Mouse (Mus musculus) embryonic stem cell, embryonic (primary cell): ENCODE data around the gene Pld3.

Experiments
- CTCF ChIA-PET, 4 experiments: fragments of 300-600 bp in 2 of 4; fragments of 350-600 bp in 2 of 4; sonication (Branson Sonifier 250); formaldehyde crosslinking; loops; one replicate each; lab custom pipeline; 2022; ENCODE audit warnings: inconsistent platforms in 2 of 4; lab: Charles Lee
- POLR2A ChIA-PET, 4 experiments: fragments of 300-600 bp in 2 of 4; fragments of 350-600 bp in 2 of 4; sonication (Branson Sonifier 250); formaldehyde crosslinking; loops; one replicate each; lab custom pipeline; 2022; ENCODE audit warnings: antibody characterized with exemption in 4 of 4, inconsistent platforms in 1 of 4; lab: Charles Lee

Gene Pld3

DNA sequence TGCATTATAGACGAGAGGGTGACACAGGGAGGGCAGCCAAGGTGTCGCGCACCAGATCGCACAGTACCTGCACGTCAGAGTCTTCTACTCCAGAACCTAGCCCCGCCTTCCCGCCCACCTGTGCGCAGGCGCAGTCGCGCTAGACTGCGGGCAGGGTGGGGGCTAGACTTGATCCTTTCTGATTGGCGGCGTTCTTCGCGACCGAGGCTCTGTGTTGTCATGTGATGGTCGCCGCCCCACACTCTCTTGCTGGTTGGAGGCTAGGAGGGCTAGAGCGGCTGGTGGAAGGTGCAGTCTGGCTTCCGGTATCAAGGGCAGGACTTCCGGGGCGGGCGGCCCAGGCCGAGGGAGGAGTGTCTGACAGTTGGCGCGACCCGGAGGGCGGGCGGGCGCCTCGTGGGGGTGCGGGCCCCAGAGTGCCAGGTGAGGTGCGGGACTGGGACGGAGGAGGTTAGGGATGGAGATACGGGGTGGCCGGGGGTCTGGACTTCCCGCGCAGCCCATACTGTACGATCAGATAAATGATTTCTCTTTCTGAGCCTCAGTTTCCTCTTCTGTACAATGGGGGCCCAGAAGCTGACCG is at the start of gene Pld3, which contains the start of gene 2310022A10Rik:
Pld3 (minus strand) TSS at position 288 of the 583 bp plus-strand sequence.
2310022A10Rik (plus strand) TSS at position 303 of the 583 bp plus-strand sequence.
- POLR2A ChIA-PET = interaction anchor here in 3 of 4 experiments (0.6 to 2.6 kb wide), 27 partner anchors 7 to 78 kb away, joined by 3 to 11 read pairs (median 4); partner anchors contain the start of gene Sertad1 (in 1 of the 3)
- CTCF ChIA-PET = interaction anchor here in 2 of 4 experiments (1.0 to 1.2 kb wide), 4 partner anchors 10 to 147 kb away, joined by 3 read pairs; no protein-coding TSS in a partner anchor

DNA sequence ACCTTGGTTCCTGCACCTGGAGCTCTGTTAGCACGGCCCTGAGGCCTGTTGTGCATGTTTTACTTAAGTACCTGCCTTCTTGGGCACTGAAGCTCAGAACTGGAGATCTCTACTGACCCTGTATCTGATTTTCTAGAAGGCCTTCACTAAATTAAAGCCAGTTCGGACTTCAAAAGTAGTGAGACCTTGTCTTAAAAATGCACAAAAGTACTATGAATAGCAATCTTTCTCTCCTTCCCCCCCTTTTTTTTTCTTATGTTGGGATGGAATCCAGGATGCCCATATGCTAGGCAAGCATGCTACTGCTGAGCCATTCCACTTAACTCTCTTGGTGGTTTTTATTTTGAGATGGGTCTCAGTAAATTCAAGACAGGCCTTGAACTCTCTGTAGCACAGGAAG is 49.1 kb upstream of the Pld3 start:
- ChIA-PET CTCF (interaction anchor here in 1 of 4 experiments (0.6 kb wide), 1 partner anchor 58 kb away, joined by 10 read pairs; no protein-coding TSS in a partner anchor), POLR2A (interaction anchor here in 3 of 4 experiments (0.6 to 11.7 kb wide), 12 partner anchors 8 to 51 kb away, joined by 3 to 125 read pairs (median 5); partner anchors contain the start of gene Akt2 (in 2 of the 3))

DNA sequence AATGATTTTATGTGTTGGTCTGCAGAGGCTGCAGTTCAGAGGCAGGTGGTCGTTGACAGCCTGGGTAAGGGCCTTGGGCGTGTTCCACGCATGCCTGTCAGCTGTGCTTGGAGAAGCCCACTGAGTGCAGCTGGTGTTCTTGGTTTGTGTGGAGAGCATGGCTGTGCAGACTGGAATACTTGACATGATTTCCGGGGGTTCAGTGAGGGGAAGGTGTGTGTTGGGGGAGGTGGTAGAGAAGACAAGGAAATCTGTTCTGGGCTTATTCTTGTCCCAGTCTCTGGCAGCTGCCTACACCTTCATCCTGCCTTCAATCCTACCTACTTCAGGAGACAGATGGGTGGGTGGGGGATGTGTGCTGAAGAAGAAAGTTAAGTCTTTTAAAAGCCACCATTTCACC is 48.6 kb upstream of the Pld3 start:
- CTCF ChIA-PET = interaction anchor here in 1 of 4 experiments (0.5 kb wide), 1 partner anchor 1453 kb away, joined by 6 read pairs; no protein-coding TSS in a partner anchor
- POLR2A ChIA-PET = interaction anchor here in 3 of 4 experiments (0.6 to 11.7 kb wide), 13 partner anchors 8 to 238 kb away, joined by 3 to 125 read pairs (median 4); partner anchors contain the start of gene Akt2 (in 2 of the 3)

DNA sequence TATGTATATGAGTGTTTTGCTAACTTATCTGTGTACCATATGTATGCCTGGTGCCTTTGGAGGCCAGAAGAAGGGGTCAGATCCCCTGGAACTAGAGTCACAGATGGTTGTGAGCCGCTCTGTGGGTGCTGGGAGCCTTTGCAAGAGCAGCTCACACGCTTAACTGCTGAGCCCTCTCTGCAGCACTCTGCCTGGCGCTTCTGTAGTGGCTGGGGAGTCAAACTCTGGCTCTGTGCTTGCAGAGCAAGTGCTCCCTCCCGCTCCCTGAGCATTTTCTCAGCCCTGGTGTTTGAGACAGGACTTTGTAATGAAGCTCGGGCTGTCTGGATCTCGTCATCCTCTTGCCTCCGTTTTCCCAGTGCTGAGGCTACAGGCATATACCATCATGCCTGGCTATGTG is 45.0 kb upstream of the Pld3 start:
- ChIA-PET POLR2A (interaction anchor here in 3 of 4 experiments (0.5 to 8.9 kb wide), 19 partner anchors 7 to 49 kb away, joined by 3 to 97 read pairs (median 5); partner anchors contain the start of genes 2310022A10Rik (in 1 of the 3) and Pld3 (in 1 of the 3)), CTCF (interaction anchor here in 3 of 4 experiments (0.5 to 1.7 kb wide), 4 partner anchors 8 to 78 kb away, joined by 3 to 4 read pairs (median 4); no protein-coding TSS in a partner anchor)

DNA sequence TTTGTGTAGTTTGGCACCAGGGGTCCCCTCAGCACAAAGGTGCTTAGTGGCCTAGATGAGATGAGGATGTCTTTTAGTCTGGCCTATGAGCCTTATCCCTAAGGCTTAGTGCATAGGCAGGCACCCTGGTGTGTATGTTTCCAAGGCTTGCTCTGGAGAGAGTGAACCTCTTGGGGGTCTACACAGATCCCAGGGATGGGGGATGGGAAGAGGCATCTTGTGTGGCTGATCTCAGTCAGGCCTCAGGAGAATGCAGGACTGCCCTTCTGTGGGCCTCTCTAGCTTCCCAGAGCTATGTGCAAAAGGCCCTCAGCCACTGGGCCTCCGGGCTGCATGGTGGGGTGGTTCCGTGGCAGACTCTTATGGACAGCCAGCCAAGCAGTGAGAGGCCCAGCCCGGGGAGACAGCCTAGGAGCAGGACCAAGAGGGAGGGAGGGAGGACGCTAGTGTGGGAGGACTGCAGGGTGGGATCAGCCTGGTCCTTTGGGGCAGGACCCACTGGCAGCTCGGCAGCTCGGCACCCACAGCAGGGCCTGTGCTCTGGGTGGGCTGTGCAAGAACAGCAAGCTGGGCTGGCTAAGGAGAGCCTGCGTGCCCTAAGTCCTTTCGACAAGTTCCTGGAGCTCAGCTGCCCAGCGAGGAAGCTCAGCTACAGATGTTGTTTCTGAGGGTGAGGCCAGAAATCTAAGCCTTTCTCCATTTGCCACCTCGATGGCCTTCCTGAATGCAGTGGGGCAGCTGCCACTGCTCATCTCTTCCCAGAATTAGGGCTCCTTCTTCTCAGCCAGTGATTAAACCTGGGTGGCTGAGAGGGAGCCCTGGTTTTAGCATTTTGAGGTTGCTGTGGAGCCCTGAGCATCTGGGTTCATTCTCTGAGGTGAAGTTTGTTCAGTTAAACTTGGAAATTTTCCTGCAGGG is 43.8 kb upstream of the Pld3 start:
- POLR2A ChIA-PET = interaction anchor here in 3 of 4 experiments (0.5 to 11.3 kb wide), 18 partner anchors 8 to 364 kb away, joined by 3 to 125 read pairs (median 4); partner anchors contain the start of gene Coq8b (in 1 of the 3)

DNA sequence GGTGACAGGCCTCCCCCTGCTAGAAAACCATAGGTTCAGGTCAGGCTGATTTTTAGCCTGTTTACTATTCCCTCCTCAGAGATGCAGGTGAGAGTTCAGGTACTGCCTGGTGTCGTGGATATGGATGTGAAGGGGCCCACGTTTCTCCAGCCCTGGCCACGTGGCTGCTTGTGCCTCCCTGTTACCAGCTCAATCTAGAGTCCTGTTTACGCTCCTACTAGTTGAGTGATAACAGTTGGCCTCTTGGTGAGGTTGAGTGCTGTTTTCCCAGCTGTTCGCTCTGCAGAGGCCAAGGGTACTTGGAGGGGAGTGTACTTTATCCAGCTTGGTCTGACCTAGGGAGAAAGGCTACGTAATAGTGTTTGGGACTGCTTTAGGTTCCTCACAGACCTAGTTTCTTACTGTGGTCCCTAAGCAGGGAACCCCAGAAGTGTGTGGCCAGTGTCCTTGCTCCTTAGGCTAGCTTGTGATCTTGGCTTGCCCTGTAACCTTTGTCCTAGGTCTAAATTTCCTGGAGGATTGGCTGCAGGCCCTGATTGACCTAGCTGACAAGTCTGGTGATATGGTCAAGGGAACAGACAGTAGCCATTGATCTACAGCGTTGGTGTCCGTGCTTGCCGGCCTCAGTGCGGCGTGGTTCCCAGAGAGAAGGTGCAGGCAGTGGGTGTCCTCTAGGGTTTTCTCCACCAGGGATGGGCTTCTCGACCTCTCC is 40.1 kb upstream of the Pld3 start:
- CTCF ChIA-PET = interaction anchor here in 2 of 4 experiments (0.6 to 1.7 kb wide), 4 partner anchors 16 to 163 kb away, joined by 3 to 5 read pairs (median 4); no protein-coding TSS in a partner anchor
- POLR2A ChIA-PET = interaction anchor here in 3 of 4 experiments (0.5 to 11.6 kb wide), 29 partner anchors 11 to 415 kb away, joined by 3 to 151 read pairs (median 5); partner anchors contain the start of genes 2310022A10Rik (in 1 of the 3), Pld3 (in 1 of the 3), Rab4b (in 1 of the 3) and Sertad1 (in 1 of the 3)

More for the DNA sequence above, 43.8 kb upstream of the Pld3 start:
- CTCF ChIA-PET = interaction anchor here in 2 of 4 experiments (1.0 to 1.7 kb wide), 4 partner anchors 20 to 106 kb away, joined by 3 to 4 read pairs (median 4); no protein-coding TSS in a partner anchor

DNA sequence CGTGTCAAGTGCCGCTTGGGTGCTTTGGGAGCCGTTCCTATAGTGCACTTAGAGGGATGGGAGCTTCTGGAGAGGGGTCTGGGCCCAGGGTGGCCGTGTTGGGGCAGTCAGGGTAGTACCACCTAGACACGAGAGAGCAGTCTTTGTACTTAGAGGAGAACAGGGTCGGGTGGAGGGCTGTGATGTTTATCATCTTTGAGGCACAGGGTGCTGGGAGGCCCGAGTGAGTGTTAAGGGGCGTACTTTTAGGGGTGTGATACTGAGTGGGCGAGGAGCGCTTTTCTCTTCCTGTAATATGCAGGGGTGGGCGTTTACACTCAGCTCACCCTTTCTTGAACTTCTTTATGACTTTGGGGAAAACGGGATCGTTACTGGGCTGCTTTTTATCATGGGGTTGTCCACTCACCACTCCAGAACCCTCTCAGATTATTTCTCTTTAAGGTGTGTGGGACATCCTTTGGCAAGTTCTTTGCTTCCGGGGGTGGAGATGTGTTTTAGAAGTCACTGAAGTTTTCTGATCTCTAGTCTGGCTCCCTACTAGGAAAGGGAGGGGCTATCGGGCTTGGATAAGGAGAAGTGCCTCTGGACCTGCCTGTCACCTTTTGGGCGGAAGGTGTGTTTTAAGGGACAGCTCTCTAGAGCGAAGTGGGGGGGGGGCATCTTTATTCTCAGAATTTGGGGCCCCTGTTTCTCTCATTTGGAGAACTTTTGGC is 39.4 kb upstream of the Pld3 start:
- ChIA-PET POLR2A (interaction anchor here (0.5 to 11.6 kb wide), 78 partner anchors 9 to 1796 kb away, joined by 3 to 151 read pairs (median 4); partner anchors contain the start of genes 2310022A10Rik (in 2 of the 4), Pld3 (in 2 of the 4), Sertad1 (in 2 of the 4) and Zfp607b (in 2 of the 4)), CTCF (interaction anchor here in 3 of 4 experiments (0.7 to 1.7 kb wide), 9 partner anchors 15 to 813 kb away, joined by 3 to 6 read pairs (median 4); partner anchors contain the start of gene Ttc9b (in 1 of the 3))

DNA sequence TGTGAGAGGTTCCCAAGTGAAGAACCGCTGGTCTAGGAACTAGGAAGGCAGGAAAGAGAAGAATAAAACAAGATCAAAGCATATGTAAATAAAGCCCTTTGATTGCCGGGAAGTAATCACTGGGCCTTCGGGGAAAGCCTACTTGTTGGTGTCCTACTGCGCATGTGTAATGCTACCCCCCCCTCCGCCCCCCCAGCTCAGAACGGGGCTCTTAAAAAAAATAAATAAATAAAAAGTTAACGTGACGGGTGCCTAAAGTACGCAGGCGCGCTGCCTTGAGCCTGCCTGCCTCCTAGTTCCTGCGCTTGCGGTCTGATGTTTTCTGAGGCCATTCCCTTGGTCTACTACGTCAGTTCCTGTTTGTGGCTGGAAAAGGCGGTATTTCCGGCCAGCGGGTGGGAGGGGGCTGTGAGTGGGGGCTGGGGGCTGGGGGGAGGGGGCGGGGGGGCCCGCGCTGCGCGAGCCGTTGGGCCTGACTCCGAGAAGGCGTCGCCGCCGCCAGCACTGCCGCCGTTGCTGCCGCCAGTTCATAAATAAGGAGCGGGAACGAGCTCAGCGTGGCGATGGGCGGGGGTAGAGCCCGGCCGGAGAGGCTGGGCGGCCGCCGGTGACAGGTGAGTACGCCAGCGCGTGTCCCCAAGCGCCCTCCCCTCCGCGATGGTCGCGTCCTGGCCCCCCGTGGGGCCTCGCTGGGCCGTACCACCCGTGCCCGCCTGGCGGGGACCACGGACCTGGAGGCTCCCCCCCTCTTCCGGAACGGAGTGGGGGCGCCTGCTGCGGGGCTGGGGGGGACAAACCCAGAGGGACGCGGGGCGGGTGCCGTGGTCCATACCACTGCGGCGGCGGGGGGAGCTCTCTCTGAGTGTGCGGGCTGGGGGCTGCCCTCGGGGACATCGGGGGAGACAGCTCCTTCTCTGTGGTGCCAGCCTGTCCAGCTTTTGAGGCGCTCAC is 38.5 kb upstream of the Pld3 start, which contains the start of gene Akt2:
Akt2 (plus strand) TSS at position 287 of the 951 bp plus-strand sequence.
- CTCF ChIA-PET = interaction anchor here (0.6 to 1.7 kb wide), 13 partner anchors 15 to 812 kb away, joined by 3 to 6 read pairs (median 4); partner anchors contain the start of gene Ttc9b (in 1 of the 4)
- POLR2A ChIA-PET = interaction anchor here (0.5 to 11.6 kb wide), 76 partner anchors 9 to 753 kb away, joined by 3 to 151 read pairs (median 4); partner anchors contain the start of genes 2310022A10Rik (in 2 of the 4), Pld3 (in 2 of the 4), Sertad1 (in 2 of the 4) and Zfp607b (in 2 of the 4)

DNA sequence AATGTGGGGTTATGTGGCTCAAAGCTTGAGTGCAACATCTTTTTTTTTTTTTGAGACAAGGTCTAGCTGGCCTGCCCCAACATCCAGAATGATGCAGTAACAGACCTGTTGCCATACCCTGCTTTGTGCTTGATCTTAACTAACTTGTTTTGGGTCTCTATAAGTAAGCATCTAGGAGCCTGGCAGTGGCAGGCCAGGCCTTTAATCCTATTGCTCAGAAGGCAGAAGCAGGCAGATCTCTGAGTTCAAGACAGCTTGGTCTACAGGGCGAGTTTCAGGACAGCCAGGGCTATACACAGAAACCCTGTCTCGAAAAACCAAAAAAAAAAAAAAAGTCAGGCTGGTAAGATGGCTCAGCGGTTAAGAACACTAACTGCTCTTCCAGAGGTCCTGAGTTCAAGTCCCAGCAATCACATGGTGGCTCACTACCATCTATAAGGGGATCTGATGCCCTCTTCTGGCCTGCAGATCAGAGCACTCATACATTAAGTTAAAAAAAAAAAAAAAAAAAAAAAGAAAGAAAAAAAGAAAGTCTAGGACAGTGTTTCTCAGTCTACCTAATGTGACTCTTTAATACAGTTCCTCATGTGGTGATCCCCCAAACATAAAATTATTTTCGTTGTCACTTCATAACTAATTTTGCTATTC is 37.7 kb upstream of the Pld3 start:
- CTCF ChIA-PET = interaction anchor here in 3 of 4 experiments (0.6 to 1.2 kb wide), 8 partner anchors 7 to 260 kb away, joined by 3 to 8 read pairs (median 4); no protein-coding TSS in a partner anchor
- POLR2A ChIA-PET = interaction anchor here (0.5 to 11.6 kb wide), 34 partner anchors 9 to 754 kb away, joined by 3 to 151 read pairs (median 6); partner anchors contain the start of genes Map3k10 (in 1 of the 4), Sertad1 (in 1 of the 4), Zfp60 (in 1 of the 4) and Zfp607b (in 1 of the 4)

DNA sequence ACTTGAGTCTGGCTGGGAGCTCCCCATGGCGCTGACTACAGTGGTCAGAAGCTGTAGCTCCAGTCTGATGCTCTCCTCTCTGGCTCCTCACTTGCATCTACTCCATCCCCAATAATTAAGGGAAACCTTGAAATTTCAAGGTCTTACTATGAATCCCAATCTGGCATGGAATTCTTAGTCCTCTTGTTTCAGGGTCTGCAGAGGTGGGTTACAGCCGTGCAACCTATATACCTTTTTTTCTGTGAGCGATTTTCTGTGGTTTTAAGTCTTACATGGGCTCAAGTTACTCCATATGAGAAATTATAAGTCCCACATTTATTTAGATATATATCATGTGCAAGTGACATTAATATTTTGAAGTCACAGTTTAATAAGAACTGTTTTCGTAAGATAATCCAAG is 37.1 kb upstream of the Pld3 start:
- CTCF ChIA-PET = interaction anchor here in 3 of 4 experiments (0.6 to 1.2 kb wide), 9 partner anchors 8 to 316 kb away, joined by 3 to 8 read pairs (median 4); no protein-coding TSS in a partner anchor
- POLR2A ChIA-PET = interaction anchor here (0.6 to 11.6 kb wide), 22 partner anchors 8 to 287 kb away, joined by 3 to 151 read pairs (median 5); partner anchors contain the start of genes 2310022A10Rik (in 1 of the 4), Map3k10 (in 1 of the 4), Pld3 (in 1 of the 4) and Sertad1 (in 1 of the 4)

DNA sequence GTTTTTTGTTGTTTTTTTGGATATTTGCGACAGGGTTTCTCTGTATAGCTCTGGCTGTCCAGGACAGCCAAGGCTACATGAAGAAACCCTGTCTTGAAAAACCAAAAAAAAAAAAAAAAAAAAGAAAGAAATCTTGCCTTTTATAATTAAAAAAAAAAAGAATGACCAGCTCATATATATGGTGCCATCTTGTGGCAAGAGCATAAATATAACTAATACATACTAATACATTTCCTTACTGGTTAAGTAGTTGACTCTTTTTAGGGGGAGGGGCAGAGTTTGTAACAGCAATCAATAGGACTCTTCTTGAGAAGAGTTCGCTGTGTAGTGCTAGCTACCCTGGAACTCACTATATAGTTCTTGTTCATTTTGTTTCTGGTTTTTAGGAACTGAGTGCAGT is 34.7 kb upstream of the Pld3 start:
- POLR2A ChIA-PET = interaction anchor here (0.6 to 11.6 kb wide), 33 partner anchors 8 to 392 kb away, joined by 3 to 151 read pairs (median 5); partner anchors contain the start of genes BC024978 (in 1 of the 4), Snrpa (in 1 of the 4) and Zfp607b (in 1 of the 4)

DNA sequence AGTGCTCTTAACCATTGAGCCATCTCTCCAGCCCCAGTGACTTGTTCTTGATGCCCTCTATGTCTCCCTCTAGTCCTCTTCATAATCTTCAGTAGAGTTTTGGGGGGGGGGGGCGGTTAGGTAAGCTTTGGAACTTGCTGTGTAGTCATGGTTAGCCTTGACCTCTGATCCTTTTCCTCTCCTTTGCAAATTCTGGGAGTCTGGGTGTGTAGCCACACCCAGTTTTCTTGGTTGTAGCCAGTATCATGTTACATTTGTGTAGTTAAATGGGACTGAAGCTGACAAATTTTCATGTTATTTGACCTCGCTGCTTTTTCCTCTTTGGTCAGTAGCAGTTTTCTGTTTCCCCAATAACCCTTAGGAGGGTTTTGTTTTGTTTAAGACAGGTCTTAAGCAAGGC is 33.8 kb upstream of the Pld3 start:
- CTCF ChIA-PET = interaction anchor here in 3 of 4 experiments (0.6 to 1.8 kb wide), 13 partner anchors 10 to 840 kb away, joined by 3 to 9 read pairs (median 3); partner anchors contain the start of gene Zfp607b (in 1 of the 3)
- POLR2A ChIA-PET = interaction anchor here (0.6 to 11.6 kb wide), 43 partner anchors 9 to 1860 kb away, joined by 3 to 151 read pairs (median 4); partner anchors contain the start of genes Rab4b (in 1 of the 4) and Zfp607b (in 1 of the 4)

More for the DNA sequence above, 34.7 kb upstream of the Pld3 start:
- CTCF ChIA-PET = interaction anchor here in 3 of 4 experiments (0.6 to 1.6 kb wide), 9 partner anchors 11 to 286 kb away, joined by 3 to 8 read pairs (median 4); no protein-coding TSS in a partner anchor
